Mouse (Mus musculus) stomach, embryonic 14.5 days (tissue): Measurements from ENCODE around the gene Klk8. TPM values are rescaled to one million over a fixed set of nuclear protein-coding genes. Genes with fewer than 3 reads are reported as not detected.

Experiments
- ATAC-seq: fragments of 200-750 bp; cut with Nextera tagmentation; 2 replicates; pipeline ENCODE4 v1.8.0; 2017; ENCODE audit warnings: low read depth, moderate TSS enrichment; ENCODE audit not compliant: insufficient number of reproducible peaks, insufficient read depth, low FRiP score
- H3K27ac ChIP-seq: fragments of 300-500 bp; sonication (generic); 2 replicates; pipeline ENCODE4 v1.5.1; 2014; ENCODE audit warnings: mild to moderate bottlenecking, low read length, moderate library complexity, mixed read lengths
- H3K27me3 ChIP-seq: fragments of 300-500 bp; sonication (generic); 2 replicates; pipeline ENCODE4 v1.6.1; 2014; ENCODE audit warnings: low read length, control low read depth, mixed read lengths; ENCODE audit not compliant: control insufficient read depth, insufficient read depth
- H3K36me3 ChIP-seq: fragments of 300-500 bp; sonication (generic); 2 replicates; pipeline ENCODE4 v1.6.1; 2014; ENCODE audit warnings: mild to moderate bottlenecking, control low read depth, low read length, moderate library complexity, mixed read lengths; ENCODE audit not compliant: control insufficient read depth, insufficient read depth
- H3K4me1 ChIP-seq: fragments of 300-500 bp; sonication (generic); 2 replicates; pipeline ENCODE4 v1.6.1; 2014; ENCODE audit warnings: low read length, control low read depth, mixed read lengths; ENCODE audit not compliant: control insufficient read depth, insufficient read depth
- H3K4me2 ChIP-seq: fragments of 300-500 bp; sonication (generic); replicated peaks from 2 replicates; pipeline ENCODE4 v1.6.1; 2014; ENCODE audit warnings: low read depth, low read length, control low read depth
- H3K4me3 ChIP-seq: fragments of 300-500 bp; sonication (generic); 2 replicates; pipeline ENCODE4 v1.5.1; 2014; ENCODE audit warnings: low read depth, low read length, control low read depth
- H3K9ac ChIP-seq: fragments of 300-500 bp; sonication (generic); replicated peaks from 2 replicates; pipeline ENCODE4 v1.6.1; 2014; ENCODE audit warnings: low read depth, mild to moderate bottlenecking, control low read depth, low read length, moderate library complexity, mixed read lengths
- H3K9me3 ChIP-seq: fragments of 300-500 bp; sonication (generic); 2 replicates; pipeline ENCODE4 v1.6.1; 2016; ENCODE audit warnings: low read depth, low read length, control low read depth; ENCODE audit not compliant: control insufficient read depth
- WGBS: fragments of 180-500 bp; shearing (Covaris S2); extraction: QIAGEN DNeasy Blood & Tissue Kit; methylation state at CpG from one replicate; pipeline ENCODE4 v1.1.7; 2014; 5-methylcytosine and 5-hydroxymethylcytosine counted together
- polyA plus RNA-seq: library from polyadenylated mRNA; unstranded; fragments of >200 nt; fragmentation: Nextera tagmentation; extraction: Ambion mirVana; gene quantifications from 2 replicates; pipeline ENCODE4 v1.2.1, GENCODE M21; 2014

The Klk8 gene
- polyA plus RNA-seq, 1 experiment from 2014 or later, result 39.0 TPM

- no peak within 1 kb of the TSS for H3K4me3 ChIP-seq
- no peak within 1 kb of the TSS for H3K4me2 ChIP-seq
- H3K9ac ChIP-seq, result no peak within 1 kb of the TSS
- WGBS, result 86% methylated on average over 5 of the region's 5 CpGs
- peak within 1 kb of the TSS; percentile 58; the same call in 1 of the 2 replicates for H3K27ac ChIP-seq
- H3K4me1 ChIP-seq, result no peaks in the 10 kb centered on the region
- no peaks in the 10 kb centered on the region for H3K9me3 ChIP-seq
- no peaks in the 10 kb centered on the region for H3K36me3 ChIP-seq
- no peak for ATAC-seq
- H3K27me3 ChIP-seq, result no peaks in the 10 kb centered on the region
Measured at GRCm38 (mm10) chr7:43774364-43774763, 23.0 kb upstream of the Klk8 start, which contains the start of gene Klk11. TSS of gene Klk11 (plus strand) at chr7:43774604.

GRCm38 (mm10) chr7:43774802-43775201 is 22.6 kb upstream of the Klk8 start:
- peak; percentile 50; the same call in 1 of the 2 replicates for ATAC-seq
- peak overlapping the region; percentile 58; the same call in 1 of the 2 replicates for H3K27ac ChIP-seq
- 58% methylated on average over 6 of the region's 6 CpGs for WGBS
- no peak overlapping the region for H3K9ac ChIP-seq
- H3K36me3 ChIP-seq, result no peaks in the 10 kb centered on the region
- no peak overlapping the region for H3K4me3 ChIP-seq
- H3K4me2 ChIP-seq, result no peak overlapping the region
- no peaks in the 10 kb centered on the region for H3K4me1 ChIP-seq
- H3K27me3 ChIP-seq, result no peaks in the 10 kb centered on the region
- no peaks in the 10 kb centered on the region for H3K9me3 ChIP-seq

- ATAC-seq, result no peak
- Histone ChIP-seq H3K9ac (no peak overlapping the region), H3K27me3 (no peaks in the 10 kb centered on the region)
Measured at GRCm38 (mm10) chr7:43775311-43776057, 21.9 kb upstream of the Klk8 start.

GRCm38 (mm10) chr7:43776506-43776905 is 20.9 kb upstream of the Klk8 start:
- H3K4me3 ChIP-seq, result no peak overlapping the region
- no peaks in the 10 kb centered on the region for H3K36me3 ChIP-seq
- no peaks in the 10 kb centered on the region for H3K4me1 ChIP-seq
- no peaks in the 10 kb centered on the region for H3K27me3 ChIP-seq
- no peak for ATAC-seq
- no peak overlapping the region for H3K9ac ChIP-seq
- no peak overlapping the region for H3K4me2 ChIP-seq
- WGBS, result 80% methylated on average over 5 of the region's 5 CpGs
- no peaks in the 10 kb centered on the region for H3K9me3 ChIP-seq
- no peak overlapping the region for H3K27ac ChIP-seq

More at GRCm38 (mm10) chr7:43775311-43776057, 21.9 kb upstream of the Klk8 start:
- no peaks in the 10 kb centered on the region for H3K36me3 ChIP-seq
- H3K4me3 ChIP-seq, result no peak overlapping the region
- 48% methylated on average over 5 of the region's 7 CpGs for WGBS
- no peak overlapping the region for H3K4me2 ChIP-seq
- H3K27ac ChIP-seq, result peak overlapping the region; percentile 58; the same call in 1 of the 2 replicates
- H3K9me3 ChIP-seq, result no peaks in the 10 kb centered on the region
- H3K4me1 ChIP-seq, result no peaks in the 10 kb centered on the region

GRCm38 (mm10) chr7:43777423-43777822 is 20.0 kb upstream of the Klk8 start:
- H3K27me3 ChIP-seq, result no peaks in the 10 kb centered on the region
- no peaks in the 10 kb centered on the region for H3K36me3 ChIP-seq
- ATAC-seq, result no peak
- no peak overlapping the region for H3K4me2 ChIP-seq
- no peak overlapping the region for H3K4me3 ChIP-seq
- no peak overlapping the region for H3K27ac ChIP-seq
- H3K9me3 ChIP-seq, result no peaks in the 10 kb centered on the region
- 0 out of 2 replicates have a peak, but pooled peaks cover 2% of the 10 kb centered on the region for H3K4me1 ChIP-seq
- WGBS, result 82% methylated on average over 12 of the region's 12 CpGs
- no peak overlapping the region for H3K9ac ChIP-seq

GRCm38 (mm10) chr7:43778176-43778970 is 19.0 kb upstream of the Klk8 start:
- no peak for ATAC-seq
- Histone ChIP-seq H3K36me3 (no peaks in the 10 kb centered on the region), H3K4me2 (no peak overlapping the region), H3K27ac (no peak overlapping the region), H3K4me1 (0 out of 2 replicates have a peak, but pooled peaks cover 5% of the 10 kb centered on the region), H3K9me3 (no peaks in the 10 kb centered on the region), H3K27me3 (no peaks in the 10 kb centered on the region), H3K9ac (no peak overlapping the region), H3K4me3 (no peak overlapping the region)
- WGBS, result 88% methylated on average over 10 of the region's 10 CpGs

GRCm38 (mm10) chr7:43780241-43780640 is 17.1 kb upstream of the Klk8 start:
- Histone ChIP-seq H3K4me3 (no peak overlapping the region), H3K9me3 (no peaks in the 10 kb centered on the region), H3K4me2 (no peak overlapping the region), H3K36me3 (no peaks in the 10 kb centered on the region), H3K27me3 (no peaks in the 10 kb centered on the region), H3K9ac (no peak overlapping the region), H3K27ac (no peak overlapping the region), H3K4me1 (0 out of 2 replicates have a peak, but pooled peaks cover 5% of the 10 kb centered on the region)
- WGBS, result 52% methylated on average over 6 of the region's 6 CpGs
- ATAC-seq, result no peak

- 0 out of 2 replicates have a peak, but pooled peaks cover 5% of the 10 kb centered on the region for H3K4me1 ChIP-seq
- H3K9ac ChIP-seq, result no peak within 1 kb of the TSS
- no peaks in the 10 kb centered on the region for H3K9me3 ChIP-seq
- no peak within 1 kb of the TSS for H3K4me2 ChIP-seq
- no peak within 1 kb of the TSS for H3K4me3 ChIP-seq
- H3K36me3 ChIP-seq, result no peaks in the 10 kb centered on the region
- no peaks in the 10 kb centered on the region for H3K27me3 ChIP-seq
- H3K27ac ChIP-seq, result no peak within 1 kb of the TSS
- ATAC-seq, result no peak
- 29% methylated on average over 5 of the region's 5 CpGs for WGBS
Measured at GRCm38 (mm10) chr7:43780746-43781145, 16.6 kb upstream of the Klk8 start, which contains the start of gene Klk10. TSS of gene Klk10 (plus strand) at chr7:43781035.
